In genomic region chr19:26854661-26855060, GRCm38 (mm10) we compare ENCODE assay signal across 22 mouse cellular contexts. TPM values are rescaled to one million over a fixed set of nuclear protein-coding genes. Genes with fewer than 3 reads are reported as not detected.
"Had no signal": no experiment of that assay in that cellular context is flagged by ENCODE, and none has a peak within 500 bp of the region (broad histone marks: within the 10 kb centered on the region; RNA-seq: fewer than 3 reads in every experiment).

No protein-coding gene starts in this region.

- H3K4me2 ChIP-seq: liver, embryonic 15.5 days; lung, embryonic 15.5 days; midbrain, embryonic 12.5 days; midbrain, embryonic 15.5 days; neural tube, embryonic 12.5 days; stomach, embryonic 15.5 days had no signal

- H3K4me3 ChIP-seq: liver, embryonic 15.5 days; lung, embryonic 15.5 days; megakaryocyte, embryonic 14.5 days; midbrain, embryonic 12.5 days; midbrain, embryonic 15.5 days; neural tube, embryonic 12.5 days; stomach, embryonic 15.5 days had no signal

- DNase-seq: liver, postnatal 0 days; lung, adult 2 months; lung, postnatal 14 days; lung, postnatal 36 days; right cerebral cortex, postnatal 14 days; thymus, adult 2 months; thymus, postnatal 25 days; thymus, postnatal 4 days had no signal

- H3K27ac ChIP-seq: liver, embryonic 15.5 days; lung, embryonic 15.5 days; macrophage; midbrain, embryonic 12.5 days; midbrain, embryonic 15.5 days; neural tube, embryonic 12.5 days; stomach, embryonic 15.5 days; stomach, postnatal 0 days had no signal

- H3K27me3 ChIP-seq: liver, embryonic 15.5 days; lung, embryonic 15.5 days; megakaryocyte, embryonic 14.5 days; midbrain, embryonic 12.5 days; midbrain, embryonic 15.5 days; neural tube, embryonic 12.5 days; stomach, embryonic 15.5 days had no signal

- H3K9me3 ChIP-seq: liver, embryonic 15.5 days; lung, embryonic 15.5 days; megakaryocyte, embryonic 14.5 days; midbrain, embryonic 12.5 days; midbrain, embryonic 15.5 days; neural tube, embryonic 12.5 days; stomach, embryonic 15.5 days had no signal

- H3K36me3 ChIP-seq: liver, embryonic 15.5 days; lung, embryonic 15.5 days; midbrain, embryonic 12.5 days; midbrain, embryonic 15.5 days; neural tube, embryonic 12.5 days; stomach, embryonic 15.5 days had no signal

- H3K4me1 ChIP-seq: liver, embryonic 15.5 days; neural tube, embryonic 12.5 days had no signal

- ATAC-seq: liver, postnatal 0 days; midbrain, embryonic 15.5 days had no signal

- H3K9ac ChIP-seq: liver, embryonic 15.5 days; liver, postnatal 0 days; lung, embryonic 15.5 days; midbrain, embryonic 12.5 days; midbrain, embryonic 15.5 days; neural tube, embryonic 12.5 days; stomach, embryonic 15.5 days had no signal

RNA-seq across cellular contexts. Expression of gene Gm815, which starts 31.0 kb away (rescaled TPM):
- polyA plus RNA-seq: liver, embryonic 15.5 days; liver, postnatal 0 days; lung, adult 2 months; lung, embryonic 15.5 days; macrophage; midbrain, embryonic 12.5 days; midbrain, embryonic 15.5 days; midbrain, postnatal 0 days; neural tube, embryonic 12.5 days; neural tube, embryonic 14.5 days; spleen, adult 2 months; stomach, embryonic 15.5 days; stomach, postnatal 0 days; testis, adult 2 months; thymus, adult 2 months; urinary bladder, adult 2 months had no signal
